Mouse (Mus musculus) megakaryocyte progenitor cell, adult 5-6 weeks (primary cell): Measurements from ENCODE around the gene Dennd1b. TPM values are rescaled to one million over a fixed set of nuclear protein-coding genes. Genes with fewer than 3 reads are reported as not detected.

Experiments used
- ATAC-seq: replicated peaks from 2 replicates; pipeline ENCODE4 v1.8.0; 2016; ENCODE audit warnings: mild to moderate bottlenecking, moderate TSS enrichment, inconsistent platforms; ENCODE audit not compliant: poor library complexity
- total RNA-seq, 2 experiments: library from RNA; stranded (forward) in 1 of 2; stranded (reverse) in 1 of 2; fragments of 157-497, 149-512 nt in 1 of 2; fragments of 200-1000 nt in 1 of 2; gene quantifications; 2 replicates each; pipeline versions ENCODE4 v1.2.3 to v1.2.4; 2015 to 2017

The Dennd1b gene
- total RNA-seq, 2 experiments from 2014 or later = 21.5 to 35.7 TPM

DNA sequence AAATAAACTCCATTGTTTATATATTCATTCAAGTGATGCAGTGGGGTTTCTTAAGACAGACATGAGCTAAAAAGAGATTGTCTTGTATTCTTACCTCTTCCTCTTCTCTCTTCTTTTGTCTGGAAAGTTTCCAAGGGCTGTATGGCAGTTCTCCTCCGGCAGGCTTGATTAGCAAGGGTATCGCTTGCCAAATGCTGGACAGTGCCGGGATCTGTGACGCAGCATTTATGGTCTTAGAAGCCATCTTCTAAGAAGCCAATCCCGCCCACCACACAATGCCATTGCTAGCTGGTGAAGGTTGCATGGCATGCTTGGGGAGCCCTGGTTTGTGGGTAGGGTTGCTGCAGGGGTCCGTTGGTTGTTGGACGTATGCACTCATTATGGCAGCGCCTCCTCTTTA, 115.8 kb downstream of the Dennd1b start:
- ATAC-seq = peak; percentile 83

DNA sequence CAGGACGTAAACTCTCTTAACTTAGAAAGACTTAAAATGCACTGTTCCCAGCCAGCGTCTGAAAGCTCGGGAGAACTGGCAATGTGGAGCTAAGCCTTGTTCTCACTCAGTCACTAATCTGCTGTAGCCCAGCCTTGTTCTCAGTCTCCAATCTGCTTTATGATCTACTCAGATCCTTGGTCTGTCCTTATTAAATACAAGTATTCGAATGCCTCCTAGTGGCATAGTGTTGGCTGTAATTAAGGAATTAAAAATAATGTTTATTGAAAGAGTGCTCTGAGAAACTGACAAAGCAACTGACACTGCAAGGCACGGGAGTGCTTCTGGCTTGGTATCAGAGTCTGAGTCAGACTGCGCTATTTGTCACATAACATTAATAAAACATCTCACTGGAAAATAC, 116.3 kb downstream of the Dennd1b start:
- ATAC-seq = peak; percentile 91

DNA sequence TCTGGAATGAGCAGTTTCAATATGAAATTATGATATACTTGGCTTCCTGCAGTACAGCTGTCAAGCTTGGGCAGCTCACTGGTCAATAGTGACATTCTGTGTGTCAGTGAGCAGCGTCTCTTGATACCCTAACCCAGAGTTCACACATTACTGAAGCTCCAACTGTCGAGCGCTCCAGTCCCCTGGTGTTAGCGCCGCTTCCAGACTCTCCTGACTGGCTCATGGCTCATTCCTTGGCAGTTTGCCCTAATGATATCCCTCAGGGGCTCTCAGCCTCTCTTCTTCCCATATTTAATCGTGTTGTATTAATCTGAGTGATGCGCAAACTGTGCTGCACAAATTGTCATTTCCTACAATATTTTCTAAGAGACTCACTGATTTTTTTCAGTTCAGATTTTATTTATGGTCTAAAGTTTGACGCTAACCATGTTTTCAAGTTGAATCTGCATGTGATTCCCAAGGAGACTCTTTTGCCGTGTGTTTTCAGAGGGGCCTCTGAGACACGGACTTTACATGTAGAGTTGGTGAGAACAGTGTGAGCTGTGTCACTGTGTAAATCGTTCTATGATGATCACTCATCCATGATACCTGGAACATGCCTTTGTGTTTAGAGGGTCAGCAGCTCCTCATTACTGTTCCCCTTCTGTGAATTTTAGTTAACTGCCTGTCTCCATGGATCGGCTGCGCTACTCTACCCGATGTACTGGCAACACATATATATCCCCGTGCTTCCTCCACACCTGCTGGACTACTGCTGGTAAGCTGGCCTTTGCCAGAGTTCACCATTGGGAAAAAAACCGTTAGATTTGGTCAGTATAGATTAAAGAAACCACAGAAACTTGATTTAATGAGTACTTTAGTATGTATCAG, 117.5 kb downstream of the Dennd1b start:
- no peak for ATAC-seq

DNA sequence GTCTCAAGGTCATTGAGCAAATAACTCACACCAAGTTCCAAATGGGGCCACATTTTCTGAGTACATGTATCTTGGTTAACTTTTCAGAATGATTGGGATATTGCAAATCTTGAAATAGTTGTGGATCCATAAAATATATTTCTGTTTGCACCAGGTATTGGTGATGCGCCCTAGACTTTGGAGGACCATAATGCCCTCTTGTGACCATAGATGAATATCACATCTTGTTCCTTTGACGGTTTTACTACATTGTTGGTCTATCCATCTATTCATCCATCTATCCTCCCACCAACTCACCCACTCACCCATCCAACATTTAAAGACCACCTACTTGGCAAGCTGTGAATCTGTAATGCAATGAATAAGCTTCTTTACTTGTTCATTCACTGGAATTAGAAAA, 120.1 kb downstream of the Dennd1b start:
- no peak for ATAC-seq

DNA sequence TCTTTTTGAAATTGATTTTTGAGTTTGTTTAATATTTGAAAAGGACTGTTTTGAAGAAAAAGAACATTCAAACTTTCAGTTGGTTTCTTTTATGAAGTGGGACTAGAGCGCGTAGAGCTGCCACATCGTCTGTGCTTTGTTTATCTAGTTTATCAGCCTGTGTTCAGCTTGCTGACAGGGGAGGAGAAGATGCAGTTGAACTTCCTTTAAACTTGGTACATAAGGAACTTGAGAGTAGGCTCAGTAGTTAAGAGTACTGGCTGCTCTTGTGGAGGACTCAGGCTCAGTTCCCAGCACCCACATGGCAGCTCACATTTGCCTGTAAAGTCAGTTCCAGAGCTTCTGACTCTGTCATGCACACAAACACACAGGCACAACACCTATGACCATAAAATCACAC, 124.3 kb downstream of the Dennd1b start:
- ATAC-seq = no peak; the same call in 1 of the 2 replicates

DNA sequence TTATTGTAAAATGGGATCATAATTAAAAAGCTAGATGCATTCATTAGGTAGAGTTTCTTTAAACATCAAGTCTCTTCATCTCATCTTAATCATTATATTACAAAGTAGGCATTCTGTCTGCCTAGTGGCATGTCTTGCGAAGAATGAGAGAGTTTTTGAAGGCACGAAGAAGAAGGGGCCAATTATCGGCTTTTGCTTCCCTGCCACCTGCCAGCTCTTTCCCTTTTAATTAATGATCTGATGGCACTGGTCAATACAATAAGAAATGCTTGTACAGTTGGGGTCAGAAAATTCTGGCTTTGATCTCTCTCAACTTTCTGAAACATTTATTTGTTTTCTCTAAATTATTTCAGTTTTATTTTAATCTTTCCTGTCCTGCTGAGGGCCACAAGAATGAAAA, 127.5 kb downstream of the Dennd1b start:
- no peak for ATAC-seq

DNA sequence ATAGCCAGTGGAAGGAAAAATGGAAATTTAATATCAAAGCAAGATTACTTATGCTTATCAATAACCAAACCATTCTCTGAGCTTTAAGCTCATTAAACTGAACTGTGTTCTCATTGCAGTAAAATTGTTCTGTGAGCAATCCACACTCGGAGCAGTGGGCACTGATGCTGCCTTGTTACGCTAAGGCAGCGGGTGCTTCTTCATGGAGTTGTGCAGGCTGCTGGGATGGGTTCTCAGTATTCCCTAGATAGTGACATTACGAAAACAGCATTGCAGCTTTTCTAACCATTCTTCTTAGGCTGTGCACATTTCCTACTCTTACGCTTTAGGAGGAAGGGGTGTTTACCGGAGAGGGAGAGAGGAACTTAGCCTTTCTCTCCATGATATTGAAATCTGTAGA, 128.5 kb downstream of the Dennd1b start:
- no peak for ATAC-seq

DNA sequence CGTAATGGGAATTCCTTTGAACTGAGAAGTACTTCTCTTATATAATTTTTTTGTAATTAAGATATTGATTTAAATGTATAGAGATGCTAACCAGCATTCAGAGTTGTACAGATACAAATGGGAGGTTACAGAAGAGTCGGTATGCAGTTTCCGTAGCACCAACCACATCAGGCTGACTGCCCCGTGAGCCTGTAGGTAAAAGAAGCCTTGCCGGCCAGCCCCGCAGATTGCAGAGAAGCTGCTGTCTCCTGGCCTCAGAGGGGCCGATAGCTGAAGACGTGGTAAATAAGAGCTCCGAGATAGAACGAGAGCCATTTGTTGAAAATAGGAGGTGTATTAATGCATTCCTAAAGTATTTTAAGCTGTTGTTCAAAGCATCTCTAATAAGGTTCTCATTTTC, 128.9 kb downstream of the Dennd1b start:
- ATAC-seq = no peak

DNA sequence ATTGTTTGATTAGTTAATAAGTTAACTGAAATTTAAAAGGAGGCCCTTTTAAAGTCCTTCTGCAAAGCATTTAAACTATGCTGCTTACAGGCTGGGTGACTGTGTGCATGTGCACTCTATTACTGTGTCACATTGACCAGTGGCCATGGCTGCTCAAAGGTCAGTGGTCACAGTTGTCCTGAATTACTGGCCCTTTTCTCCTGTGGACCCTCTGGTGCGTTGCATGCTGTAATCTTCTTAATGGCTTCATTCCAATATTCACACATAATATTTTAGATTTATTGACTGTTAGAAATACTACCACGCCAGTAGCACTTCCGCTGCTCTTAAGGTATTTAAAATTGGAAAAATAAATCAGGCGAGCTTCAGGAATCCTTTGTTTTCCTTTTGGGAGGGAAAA, 129.5 kb downstream of the Dennd1b start:
- no peak for ATAC-seq

DNA sequence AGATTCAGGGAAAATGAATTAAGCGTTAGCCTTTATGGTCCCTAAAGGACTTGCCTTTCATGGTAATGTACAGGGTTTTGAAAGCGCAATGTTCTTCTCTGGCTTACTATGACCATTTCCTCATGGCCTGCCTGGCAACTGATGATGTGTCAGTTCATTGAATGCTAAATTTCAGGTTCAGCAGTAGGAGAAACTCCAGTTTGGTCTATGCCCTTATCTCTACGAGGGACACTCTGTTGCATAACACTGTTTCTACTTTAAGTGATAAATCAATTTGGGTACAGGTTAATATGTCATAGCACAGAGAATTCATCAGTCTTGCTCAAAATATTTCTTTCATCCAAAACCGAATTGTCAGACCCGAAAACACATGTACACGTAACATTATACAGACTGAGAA, 133.1 kb downstream of the Dennd1b start:
- ATAC-seq = no peak

DNA sequence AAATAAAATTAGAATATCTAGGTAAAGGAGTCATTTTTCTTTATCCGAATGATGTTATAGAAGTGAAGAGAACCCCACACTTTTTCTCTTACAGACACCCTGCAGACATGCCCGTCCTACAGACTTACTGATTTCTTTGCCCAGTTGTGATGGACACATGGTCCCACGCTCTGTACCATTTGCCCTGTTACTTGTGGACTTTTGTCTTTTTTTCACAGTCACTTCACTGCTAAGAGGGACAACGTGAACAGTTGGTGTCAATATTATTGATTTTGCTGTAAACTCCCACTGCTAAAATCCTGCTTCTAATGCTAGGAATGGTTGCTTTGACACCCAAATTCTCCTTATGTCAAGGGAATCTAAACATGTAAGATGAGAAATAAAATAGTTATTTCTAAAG, 134.9 kb downstream of the Dennd1b start:
- no peak for ATAC-seq

DNA sequence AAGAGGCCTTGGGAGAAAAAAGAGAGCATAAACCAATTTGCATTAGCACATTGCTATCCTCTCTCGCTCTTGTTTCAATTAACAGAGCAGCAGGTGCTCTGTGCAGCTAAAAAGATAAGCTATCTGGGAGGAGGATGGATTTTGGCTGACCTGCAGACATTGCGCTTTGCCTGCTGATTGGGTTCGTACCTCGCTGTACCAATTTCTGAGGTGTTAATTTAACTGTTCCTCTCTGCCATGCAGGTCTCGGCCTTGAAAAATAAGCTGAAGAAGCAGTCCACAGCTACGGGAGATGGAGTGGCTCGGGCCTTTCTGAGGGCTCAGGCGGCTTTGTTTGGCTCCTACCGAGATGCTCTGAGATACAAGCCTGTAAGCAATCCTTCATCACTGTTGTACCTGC, 138.5 kb downstream of the Dennd1b start:
- no peak for ATAC-seq

DNA sequence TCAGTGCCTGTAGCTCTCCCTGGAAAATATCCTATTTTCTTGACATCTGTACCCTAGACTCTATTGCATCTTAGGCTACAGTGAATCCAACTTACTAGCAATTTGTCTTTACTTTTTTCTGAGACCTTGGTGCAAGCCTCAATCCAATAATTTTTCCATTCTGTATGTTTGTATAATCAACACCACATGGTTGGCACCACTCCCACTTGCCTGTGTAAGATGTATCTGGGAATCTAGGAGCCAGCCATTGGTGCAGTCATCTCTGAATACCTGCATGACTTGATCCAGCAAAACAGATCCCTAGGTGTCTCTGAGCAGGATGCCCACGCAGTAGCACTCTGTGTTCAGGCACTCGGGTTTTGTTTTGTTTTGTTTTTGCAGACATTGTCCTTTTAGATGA, 145.0 kb downstream of the Dennd1b start:
- ATAC-seq = no peak

DNA sequence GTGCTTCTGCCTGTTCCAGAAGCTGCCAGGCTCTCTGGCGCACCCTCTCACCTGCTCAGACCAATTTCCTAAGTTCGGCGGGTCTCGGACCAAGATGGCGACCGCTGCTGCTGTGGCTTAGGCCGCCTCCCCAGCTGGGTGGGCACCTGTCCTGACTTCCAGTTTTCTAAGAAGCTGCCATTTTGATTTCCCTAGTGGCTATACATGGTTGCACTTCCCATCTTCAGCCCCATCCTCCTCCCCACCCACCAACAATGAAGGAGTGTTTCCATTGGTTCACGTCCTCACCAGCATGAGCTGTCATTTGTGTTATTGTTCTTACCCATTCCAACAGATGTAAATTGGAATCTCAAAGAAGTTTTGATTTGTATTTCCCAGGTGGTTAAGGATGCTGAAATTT, 159.4 kb downstream of the Dennd1b start:
- no peak for ATAC-seq

DNA sequence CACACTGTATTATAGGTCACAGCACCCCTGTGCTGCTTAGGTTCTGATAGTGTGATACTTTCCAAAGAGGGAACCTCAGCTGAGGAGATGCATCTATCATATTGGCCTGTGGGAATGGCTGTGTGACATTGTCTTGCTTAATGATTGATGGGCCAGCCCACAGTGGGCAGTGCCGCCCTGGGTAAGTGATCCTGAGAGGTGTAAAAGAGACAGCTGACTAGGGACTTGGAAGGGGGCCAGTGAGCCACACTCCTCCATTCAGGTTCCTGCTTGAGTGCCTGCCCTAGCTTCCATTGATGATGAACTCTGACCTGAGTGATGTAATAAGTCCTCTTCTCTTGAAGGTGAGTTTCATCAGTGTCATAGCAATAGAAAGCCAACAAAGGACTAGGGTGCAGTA, 176.4 kb downstream of the Dennd1b start:
- no peak for ATAC-seq

DNA sequence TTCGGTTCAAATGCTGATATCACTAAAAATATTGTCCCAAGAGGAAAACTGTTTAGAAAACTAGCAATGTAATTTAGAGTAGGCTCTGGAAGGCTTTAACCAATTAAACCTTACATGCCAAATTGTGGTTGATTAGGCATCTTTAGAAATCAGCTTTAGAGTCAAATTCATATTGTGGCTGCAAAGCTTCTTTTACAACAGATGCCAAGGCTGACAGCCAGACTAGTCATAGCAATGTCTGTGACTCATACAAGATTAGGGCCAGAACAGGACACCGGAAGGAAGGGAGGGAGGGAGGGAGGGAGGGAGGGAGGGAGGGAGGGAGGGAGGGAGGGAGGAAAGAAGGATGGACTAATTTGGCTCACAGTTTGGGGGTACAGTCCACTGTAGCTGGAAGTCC, 182.3 kb downstream of the Dennd1b start:
- ATAC-seq = no peak

DNA sequence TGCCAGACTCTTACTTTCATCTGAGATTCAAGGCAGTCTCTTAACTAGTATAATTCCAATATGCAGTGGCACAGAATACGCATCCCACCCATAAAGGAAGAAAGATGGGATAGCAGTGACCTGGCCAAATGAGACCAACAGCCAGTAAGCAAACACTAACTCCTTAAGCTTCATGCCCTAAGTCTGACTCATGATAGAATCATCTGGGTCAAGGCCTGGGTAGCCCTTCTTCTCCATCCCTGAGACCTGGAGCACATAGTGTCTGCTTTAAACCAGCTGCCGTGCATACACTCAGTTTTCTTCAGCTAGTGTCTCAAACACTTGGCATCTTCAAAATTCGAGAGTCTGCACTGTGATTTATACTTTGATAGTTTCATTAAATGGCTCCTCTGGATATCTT, 183.1 kb downstream of the Dennd1b start:
- no peak for ATAC-seq

DNA sequence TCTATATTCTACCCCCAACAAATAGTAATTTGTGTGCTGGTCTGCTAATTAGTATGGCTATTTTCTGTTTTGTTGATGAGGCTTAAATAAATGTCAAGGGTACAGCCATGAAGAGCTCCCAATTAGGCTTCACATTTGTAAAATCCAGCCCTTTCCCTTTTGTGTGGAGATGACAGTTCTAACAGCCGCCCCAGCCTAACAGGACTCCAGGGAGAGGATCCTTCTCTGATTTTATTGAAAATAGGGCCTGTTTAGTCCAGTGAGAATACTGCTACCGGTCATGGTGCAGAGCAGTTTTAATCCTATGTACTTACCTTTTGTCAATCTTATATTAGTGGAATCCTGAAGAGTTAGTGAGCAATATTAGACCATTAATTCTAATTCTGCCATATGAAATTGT, 189.8 kb downstream of the Dennd1b start:
- no peak for ATAC-seq

DNA sequence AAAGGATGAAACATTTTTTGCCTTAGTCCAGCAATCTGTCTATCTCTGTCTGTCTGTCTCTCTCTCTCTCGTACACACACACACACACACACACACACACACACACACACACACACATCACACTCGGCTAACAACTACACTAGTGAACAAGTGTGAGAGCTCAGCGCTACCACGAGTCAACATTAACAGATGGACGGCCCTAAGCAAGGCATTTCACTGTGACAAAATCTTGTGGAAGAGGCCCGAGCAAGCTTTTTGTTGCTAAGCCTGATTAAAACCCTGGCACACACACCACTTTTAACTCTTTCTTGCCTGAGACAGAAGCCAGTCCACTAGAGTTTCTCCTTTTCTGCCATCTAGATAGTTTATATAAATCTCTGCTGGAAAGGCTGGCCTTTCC, 190.3 kb downstream of the Dennd1b start:
- ATAC-seq = no peak

DNA sequence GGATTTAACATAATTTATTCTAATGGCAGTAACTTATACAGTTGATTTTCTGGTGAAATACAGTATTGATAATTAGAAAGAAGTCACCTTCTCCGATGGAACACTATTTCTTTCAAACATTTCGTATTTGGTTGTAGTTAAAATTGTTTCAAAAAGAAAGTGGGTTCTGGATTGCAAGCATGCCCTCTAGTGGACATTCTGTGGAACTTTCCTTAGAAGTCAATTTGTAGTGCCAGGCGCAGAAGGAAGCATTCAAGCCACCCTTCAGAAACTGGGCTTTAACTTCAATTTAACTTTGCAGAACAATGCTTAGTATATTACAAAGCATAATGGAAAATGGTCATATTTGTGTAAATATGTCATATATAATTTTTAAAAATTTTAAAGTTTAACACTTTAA, 193.2 kb downstream of the Dennd1b start:
- ATAC-seq = peak; percentile 85

DNA sequence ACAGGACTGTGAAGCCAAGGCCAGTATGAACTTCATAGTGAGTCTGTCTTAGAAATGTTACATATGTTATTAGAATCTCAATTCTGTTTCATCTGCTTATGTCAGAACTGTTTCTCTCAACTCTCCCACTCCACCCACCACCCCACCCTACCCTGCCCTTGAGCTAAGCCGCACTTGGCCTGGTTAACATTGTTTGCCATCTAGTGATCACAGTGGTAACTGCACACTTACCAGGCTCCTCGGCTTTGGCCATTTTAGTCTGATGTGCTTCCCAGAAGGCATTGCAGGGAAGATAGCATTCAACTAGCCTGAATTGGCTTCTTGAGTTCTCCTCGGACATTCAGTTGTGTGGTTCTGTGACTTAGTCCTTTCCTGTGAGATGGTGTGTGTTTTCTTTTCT, 198.4 kb downstream of the Dennd1b start:
- peak; percentile 83 for ATAC-seq

DNA sequence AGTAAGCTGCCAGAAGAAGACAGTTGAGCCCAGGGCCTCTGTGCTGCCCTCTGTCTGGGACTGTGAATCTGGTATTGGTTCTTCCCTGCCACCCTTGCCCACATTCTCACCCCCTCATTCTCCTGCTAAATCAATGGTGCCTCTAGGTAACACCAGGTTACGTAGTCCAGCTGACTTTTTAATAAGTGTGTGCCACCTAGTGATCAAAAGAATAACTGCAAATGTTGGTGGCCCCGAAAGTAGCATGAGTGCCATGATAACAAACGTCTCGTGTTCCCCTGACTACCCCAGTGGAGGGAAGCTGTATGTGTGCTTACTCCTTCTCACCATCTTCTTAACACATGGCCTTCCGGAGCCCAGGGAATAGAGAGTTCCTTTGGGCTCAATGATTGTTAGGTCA, 199.6 kb downstream of the Dennd1b start:
- peak; percentile 92 for ATAC-seq
